Mouse (Mus musculus): ENCODE data around the gene Wdr26.

GRCm38 (mm10) chr1:181151541-181151940, 60.3 kb downstream of the Wdr26 start:
- TF ChIP-seq CTCF (IDR thresholded peaks at IDR 0.05; ENCODE audit: low read depth) = no peak
- no peak for TF ChIP-seq EP300 (IDR thresholded peaks at IDR 0.05; ENCODE audit: low read depth)

Measured in liver, postnatal 0 days (tissue).